ENCODE assay signal across 25 mouse cellular contexts in the genomic region with DNA sequence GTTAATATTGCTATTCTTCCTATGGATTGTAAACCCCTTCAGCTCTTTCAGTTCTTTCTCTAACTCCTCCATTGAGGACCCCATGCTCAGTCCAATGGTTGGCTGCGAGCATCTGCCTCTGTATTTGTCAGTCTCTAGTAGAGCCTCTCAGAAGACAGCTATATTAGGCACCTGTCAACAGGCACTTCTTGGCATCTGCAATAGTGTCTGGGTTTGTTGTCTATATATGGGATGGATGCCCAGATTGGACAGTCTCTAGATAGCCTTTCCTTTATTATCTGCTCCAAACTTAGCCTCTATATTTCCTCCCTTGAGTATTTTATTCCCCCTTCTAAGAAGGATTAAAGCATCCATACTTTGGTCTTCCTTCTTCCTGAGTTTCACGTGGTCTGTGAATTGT.
DNase-seq lines count a peak whose midpoint lies in the region; ATAC-seq and TF ChIP-seq lines count a peak whose summit lies in the region.
"Had no signal": no experiment of that assay in that cellular context is flagged by ENCODE, and none has a peak within 500 bp of the region (broad histone marks: within the 10 kb centered on the region; RNA-seq: fewer than 3 reads in every experiment).

No protein-coding gene starts in this region.

- DNase-seq in heart, adult 2 months = peak in 1 of 2 experiments; percentile 12
- DNase-seq in heart, postnatal 4 days = no peak
- DNase-seq in heart, adult 9 months (ENCODE audit: low spot score in 2 of 2) = peak; percentile 10 to 11
- no peak for DNase-seq in heart, postnatal 36 days
- no peak for DNase-seq in heart, postnatal 25 days (ENCODE audit: low spot score)
- DNase-seq in heart, embryonic 10.5 days (ENCODE audit: low spot score) = no peak
- DNase-seq: adrenal gland, adult 8-10 months; adrenal gland, postnatal 14 days; adrenal gland, postnatal 36 days; B cell, adult 2 months; cerebellum, adult 11-12 months; cerebellum, adult 2 months; cerebellum, adult 9-10 months; cerebellum, postnatal 10 days; cerebellum, postnatal 25 days had no signal

- no peak for TF ChIP-seq EP300 in heart, adult 2 months (IDR thresholded peaks at IDR 0.05; ENCODE audit: insufficient read depth, low read depth, low read length)

- H3K27ac ChIP-seq in heart, adult 2 months = peak overlapping the region; percentile 38
- peak overlapping the region; percentile 48; the same call in 1 of the 2 replicates for H3K27ac ChIP-seq in heart, embryonic 13.5 days (replicated peaks)
- H3K27ac ChIP-seq in heart, embryonic 16.5 days (ENCODE audit: low read length) = peak overlapping the region; percentile 42; the same call in 1 of the 2 replicates
- no peak overlapping the region for H3K27ac ChIP-seq in heart, embryonic 10.5 days
- H3K27ac ChIP-seq: embryonic facial prominence, embryonic 10.5 days; embryonic facial prominence, embryonic 12.5 days; forebrain, embryonic 13.5 days had no signal

- no peak for TF ChIP-seq POLR2A in heart, adult 2 months (IDR thresholded peaks at IDR 0.05; ENCODE audit: insufficient read depth, low read depth, low read length)

- ATAC-seq in heart, embryonic 13.5 days (ENCODE audit: extremely low read depth, insufficient number of reproducible peaks, low FRiP score, low TSS enrichment) = no peak
- ATAC-seq in heart, embryonic 16.5 days (replicated peaks; ENCODE audit: extremely low read depth, insufficient read depth, low FRiP score) = peak; percentile 74
- ATAC-seq: activated CD4-positive, CD25-positive, alpha-beta regulatory T cell, adult 4 months; CD4-positive, CD25-positive, alpha-beta regulatory T cell, adult 4 months; forebrain, embryonic 13.5 days; Patski had no signal

- no peak overlapping the region for H3K4me3 ChIP-seq in heart, adult 2 months
- no peak overlapping the region for H3K4me3 ChIP-seq in heart, embryonic 13.5 days
- no peak overlapping the region for H3K4me3 ChIP-seq in heart, embryonic 16.5 days (ENCODE audit: low read length)
- H3K4me3 ChIP-seq in heart, embryonic 10.5 days = no peak overlapping the region
- H3K4me3 ChIP-seq: embryonic facial prominence, embryonic 10.5 days; embryonic facial prominence, embryonic 12.5 days; forebrain, embryonic 13.5 days had no signal

- no peaks in the 10 kb centered on the region for H3K79me2 ChIP-seq in heart, adult 2 months (replicated peaks; ENCODE audit: control insufficient read depth, insufficient read depth, low read length)

- H3K36me3 ChIP-seq in heart, adult 2 months (ENCODE audit: control insufficient read depth, insufficient read depth, low read length) = no peaks in the 10 kb centered on the region
- no peaks in the 10 kb centered on the region for H3K36me3 ChIP-seq in heart, embryonic 13.5 days
- no peaks in the 10 kb centered on the region for H3K36me3 ChIP-seq in heart, embryonic 16.5 days (ENCODE audit: control insufficient read depth, insufficient read depth)
- H3K36me3 ChIP-seq in heart, embryonic 10.5 days = no peaks in the 10 kb centered on the region
- H3K36me3 ChIP-seq: embryonic facial prominence, embryonic 10.5 days; embryonic facial prominence, embryonic 12.5 days; G1E had no signal

- H3K9ac ChIP-seq in heart, adult 2 months (ENCODE audit: low read depth, low read length) = no peak overlapping the region
- no peak overlapping the region for H3K9ac ChIP-seq in heart, embryonic 13.5 days
- no peak overlapping the region for H3K9ac ChIP-seq in heart, embryonic 16.5 days (ENCODE audit: low read length)
- H3K9ac ChIP-seq: embryonic facial prominence, embryonic 12.5 days; forebrain, embryonic 13.5 days had no signal

- no peaks in the 10 kb centered on the region for H3K9me3 ChIP-seq in heart, embryonic 13.5 days
- H3K9me3 ChIP-seq in heart, embryonic 16.5 days (replicated peaks; ENCODE audit: control insufficient read depth, low read length) = no peaks in the 10 kb centered on the region
- no peaks in the 10 kb centered on the region for H3K9me3 ChIP-seq in heart, embryonic 10.5 days
- H3K9me3 ChIP-seq: embryonic facial prominence, embryonic 10.5 days; embryonic facial prominence, embryonic 12.5 days; forebrain, embryonic 13.5 days; G1E had no signal

- no peaks in the 10 kb centered on the region for H3K27me3 ChIP-seq in heart, adult 2 months (ENCODE audit: control insufficient read depth, insufficient read depth, low read length)
- no peaks in the 10 kb centered on the region for H3K27me3 ChIP-seq in heart, embryonic 13.5 days (replicated peaks)
- H3K27me3 ChIP-seq in heart, embryonic 16.5 days (ENCODE audit: control insufficient read depth, insufficient read depth, low read length) = no peaks in the 10 kb centered on the region
- no peaks in the 10 kb centered on the region for H3K27me3 ChIP-seq in heart, embryonic 10.5 days (ENCODE audit: insufficient read depth, poor library complexity, severe bottlenecking)
- H3K27me3 ChIP-seq: CH12.LX; embryonic facial prominence, embryonic 12.5 days; forebrain, embryonic 13.5 days; Patski had no signal

- H3K4me1 ChIP-seq in heart, adult 2 months (ENCODE audit: control insufficient read depth, insufficient read depth, low read length) = no peaks in the 10 kb centered on the region; the same call in 1 of the 2 replicates
- H3K4me1 ChIP-seq in heart, embryonic 13.5 days = peaks cover 20% of the 10 kb centered on the region
- H3K4me1 ChIP-seq in heart, embryonic 16.5 days (ENCODE audit: control insufficient read depth, insufficient read depth, low read length) = peaks cover 5% of the 10 kb centered on the region
- H3K4me1 ChIP-seq in heart, embryonic 10.5 days = no peaks in the 10 kb centered on the region
- H3K4me1 ChIP-seq: embryonic facial prominence, embryonic 10.5 days; embryonic facial prominence, embryonic 12.5 days; forebrain, embryonic 13.5 days had no signal

- no peak for TF ChIP-seq CTCF in heart, adult 2 months (IDR thresholded peaks at IDR 0.05)

- WGBS in heart, adult 2 months = 35% methylated on average over 2 of the region's 2 CpGs
- WGBS in heart, embryonic 13.5 days = 48% methylated on average over 2 of the region's 2 CpGs
- WGBS in heart, embryonic 16.5 days = 51% methylated on average over 2 of the region's 2 CpGs
- 51% methylated on average over 2 of the region's 2 CpGs for WGBS in heart, embryonic 10.5 days

- intact Hi-C loops in heart, adult 2 months (cut with DNase I) = no loop called here
- intact Hi-C loops in heart, postnatal 36 days (cut with DNase I) = no loop called here
- intact Hi-C loops in heart, postnatal 25 days (cut with DNase I) = no loop called here

- no peak overlapping the region for H3K4me2 ChIP-seq in heart, embryonic 13.5 days
- H3K4me2 ChIP-seq in heart, embryonic 16.5 days (ENCODE audit: low read depth, low read length) = no peak overlapping the region
- H3K4me2 ChIP-seq: embryonic facial prominence, embryonic 12.5 days; forebrain, embryonic 13.5 days had no signal

Comparison
In these comparisons a context has a peak if more than half of its experiments do, and no peak if none do; other contexts are left out.
1. DNase-seq: peak in heart, adult 9 months (2 of 2); none in heart, postnatal 4 days (single experiment), heart, postnatal 36 days (0 of 2), heart, postnatal 25 days (single experiment) and heart, embryonic 10.5 days (single experiment).